Mouse (Mus musculus): ENCODE measurements around the gene Nipa1. TPM values are rescaled to one million over a fixed set of nuclear protein-coding genes. Genes with fewer than 3 reads are reported as not detected.

The Nipa1 gene
- polyA plus RNA-seq, 1 experiment, result 2.2 TPM

GRCm38 (mm10) chr7:56011018-56011333 lies 8.8 kb downstream of the Nipa1 start:
- Histone ChIP-seq H3K4me2 (ENCODE audit: low read depth) (no peak overlapping the region), H3K79me2 (ENCODE audit: control insufficient read depth, insufficient read depth) (no peaks in the 10 kb centered on the region), H3K4me3 (no peak overlapping the region), H3K36me3 (ENCODE audit: control insufficient read depth, insufficient read depth) (no peaks in the 10 kb centered on the region), H3K27me3 (ENCODE audit: control insufficient read depth, insufficient read depth, insufficient read length) (no peaks in the 10 kb centered on the region), H3ac (ENCODE audit: control insufficient read depth, insufficient read length) (no peak overlapping the region)
- TF ChIP-seq MYOG (IDR thresholded peaks at IDR 0.05; ENCODE audit: control insufficient read depth in 1 of 3, insufficient read depth in 1 of 3, insufficient read length in 2 of 3, low read depth in 2 of 3) (no peak), SRF (IDR thresholded peaks at IDR 0.05; ENCODE audit: control insufficient read depth, insufficient read length, low read depth) (no peak), USF1 (IDR thresholded peaks at IDR 0.05; ENCODE audit: low read depth) (no peak), POLR2AphosphoS2 (IDR thresholded peaks at IDR 0.05; ENCODE audit: insufficient read length, low read depth) (no peak), MYOD1 (IDR thresholded peaks at IDR 0.05; ENCODE audit: control insufficient read depth in 1 of 3, insufficient read length in 2 of 3, low read depth in 2 of 3) (no peak), MAX (IDR thresholded peaks at IDR 0.05; ENCODE audit: low read depth) (no peak), TCF12 (IDR thresholded peaks at IDR 0.05; ENCODE audit: insufficient read depth, poor library complexity, severe bottlenecking) (no peak), CEBPB (IDR thresholded peaks at IDR 0.05; ENCODE audit: insufficient read depth, poor library complexity, severe bottlenecking) (no peak)

- Histone ChIP-seq H3ac (ENCODE audit: control insufficient read depth, insufficient read length) (no peak overlapping the region), H3K4me3 (no peak overlapping the region), H3K79me2 (ENCODE audit: control insufficient read depth, insufficient read depth) (no peaks in the 10 kb centered on the region), H3K4me2 (ENCODE audit: low read depth) (no peak overlapping the region), H3K36me3 (ENCODE audit: control insufficient read depth, insufficient read depth) (no peaks in the 10 kb centered on the region), H3K27me3 (ENCODE audit: control insufficient read depth, insufficient read depth, insufficient read length) (no peaks in the 10 kb centered on the region)
- TF ChIP-seq REST (IDR thresholded peaks at IDR 0.05; ENCODE audit: insufficient read depth, insufficient read length) (no peak), POLR2AphosphoS2 (IDR thresholded peaks at IDR 0.05; ENCODE audit: insufficient read length, low read depth) (no peak), USF1 (IDR thresholded peaks at IDR 0.05; ENCODE audit: low read depth) (no peak), MYOG (IDR thresholded peaks at IDR 0.05; ENCODE audit: control insufficient read depth in 1 of 3, insufficient read depth in 1 of 3, insufficient read length in 2 of 3, low read depth in 2 of 3) (no peak), MYOD1 (IDR thresholded peaks at IDR 0.05; ENCODE audit: control insufficient read depth in 1 of 3, insufficient read length in 2 of 3, low read depth in 2 of 3) (no peak), TCF12 (IDR thresholded peaks at IDR 0.05; ENCODE audit: insufficient read depth, poor library complexity, severe bottlenecking) (no peak), CEBPB (IDR thresholded peaks at IDR 0.05; ENCODE audit: insufficient read depth, poor library complexity, severe bottlenecking) (no peak), TCF3 (IDR thresholded peaks at IDR 0.05; ENCODE audit: insufficient read length, low read depth) (no peak), POLR2A (IDR thresholded peaks at IDR 0.05; ENCODE audit: insufficient read length, low read depth) (no peak), SRF (IDR thresholded peaks at IDR 0.05; ENCODE audit: control insufficient read depth, insufficient read length, low read depth) (no peak), MAX (IDR thresholded peaks at IDR 0.05; ENCODE audit: low read depth) (no peak), E2F4 (IDR thresholded peaks at IDR 0.05; ENCODE audit: insufficient read depth) (no peak)
Observed at GRCm38 (mm10) chr7:56010318-56011017, 9.3 kb downstream of the Nipa1 start.

- Histone ChIP-seq H3K4me2 (ENCODE audit: low read depth) (no peak overlapping the region), H3K27me3 (ENCODE audit: control insufficient read depth, insufficient read depth, insufficient read length) (no peaks in the 10 kb centered on the region), H3ac (ENCODE audit: control insufficient read depth, insufficient read length) (no peak overlapping the region), H3K4me3 (no peak overlapping the region), H3K79me2 (ENCODE audit: control insufficient read depth, insufficient read depth) (no peaks in the 10 kb centered on the region), H3K36me3 (ENCODE audit: control insufficient read depth, insufficient read depth) (no peaks in the 10 kb centered on the region)
- no peak for TF ChIP-seq MYOD1 (IDR thresholded peaks at IDR 0.05; ENCODE audit: control insufficient read depth in 1 of 3, insufficient read length in 2 of 3, low read depth in 2 of 3)
Observed at GRCm38 (mm10) chr7:55998997-55999396, 20.8 kb downstream of the Nipa1 start.

GRCm38 (mm10) chr7:55995013-55995412 lies 24.7 kb downstream of the Nipa1 start:
- Histone ChIP-seq H3K4me3 (no peak overlapping the region), H3K4me2 (ENCODE audit: low read depth) (no peak overlapping the region), H3K36me3 (ENCODE audit: control insufficient read depth, insufficient read depth) (no peaks in the 10 kb centered on the region), H3K27me3 (ENCODE audit: control insufficient read depth, insufficient read depth, insufficient read length) (no peaks in the 10 kb centered on the region), H3K79me2 (ENCODE audit: control insufficient read depth, insufficient read depth) (no peaks in the 10 kb centered on the region), H3ac (ENCODE audit: control insufficient read depth, insufficient read length) (no peak overlapping the region)
- TF ChIP-seq SRF (IDR thresholded peaks at IDR 0.05; ENCODE audit: control insufficient read depth, insufficient read length, low read depth) (no peak), USF1 (IDR thresholded peaks at IDR 0.05; ENCODE audit: low read depth) (no peak), TCF3 (IDR thresholded peaks at IDR 0.05; ENCODE audit: insufficient read length, low read depth) (no peak), CEBPB (IDR thresholded peaks at IDR 0.05; ENCODE audit: insufficient read depth, poor library complexity, severe bottlenecking) (no peak), TCF12 (IDR thresholded peaks at IDR 0.05; ENCODE audit: insufficient read depth, poor library complexity, severe bottlenecking) (no peak), REST (IDR thresholded peaks at IDR 0.05; ENCODE audit: insufficient read depth, insufficient read length) (no peak), POLR2AphosphoS2 (IDR thresholded peaks at IDR 0.05; ENCODE audit: insufficient read length, low read depth) (no peak), POLR2A (IDR thresholded peaks at IDR 0.05; ENCODE audit: insufficient read length, low read depth) (no peak), E2F4 (IDR thresholded peaks at IDR 0.05; ENCODE audit: insufficient read depth) (no peak)

- no peak for TF ChIP-seq MYOG (IDR thresholded peaks at IDR 0.05; ENCODE audit: control insufficient read depth in 1 of 3, insufficient read depth in 1 of 3, insufficient read length in 2 of 3, low read depth in 2 of 3)
- Histone ChIP-seq H3K79me2 (ENCODE audit: control insufficient read depth, insufficient read depth) (no peaks in the 10 kb centered on the region), H3K4me3 (no peak overlapping the region), H3K4me2 (ENCODE audit: low read depth) (no peak overlapping the region), H3K27me3 (ENCODE audit: control insufficient read depth, insufficient read depth, insufficient read length) (no peaks in the 10 kb centered on the region), H3K36me3 (ENCODE audit: control insufficient read depth, insufficient read depth) (no peaks in the 10 kb centered on the region), H3ac (ENCODE audit: control insufficient read depth, insufficient read length) (no peak overlapping the region)
Observed at GRCm38 (mm10) chr7:55991858-55992257, 27.9 kb downstream of the Nipa1 start.

All from myocyte (in vitro differentiated cells).